9 mouse cellular contexts compared by ENCODE assay signal in genomic region chr5:98180888-98181635, GRCm38 (mm10). TPM values are rescaled to one million over a fixed set of nuclear protein-coding genes. Genes with fewer than 3 reads are reported as not detected.
DNase-seq lines count a peak whose midpoint lies in the region; ATAC-seq lines count a peak whose summit lies in the region.
"Had no signal": no experiment of that assay in that cellular context is flagged by ENCODE, and none has a peak within 500 bp of the region (broad histone marks: within the 10 kb centered on the region; RNA-seq: fewer than 3 reads in every experiment).

No protein-coding gene starts in this region.

- peaks cover 83% of the 10 kb centered on the region for H3K27me3 ChIP-seq in heart, embryonic 11.5 days (ENCODE audit: control insufficient read depth, insufficient read depth, low read length)
- peaks cover 75% of the 10 kb centered on the region for H3K27me3 ChIP-seq in embryonic facial prominence, embryonic 12.5 days
- H3K27me3 ChIP-seq in intestine, embryonic 15.5 days (replicated peaks) = peaks cover 84% of the 10 kb centered on the region
- H3K27me3 ChIP-seq in neural tube, embryonic 14.5 days (ENCODE audit: control insufficient read depth, insufficient read depth, low read length) = peaks cover 3% of the 10 kb centered on the region; the same call in 1 of the 2 replicates

- no peak overlapping the region for H3K9ac ChIP-seq in heart, embryonic 11.5 days (ENCODE audit: low read depth, low read length)
- H3K9ac ChIP-seq in embryonic facial prominence, embryonic 12.5 days = no peak overlapping the region
- H3K9ac ChIP-seq in intestine, embryonic 15.5 days = no peak overlapping the region
- H3K9ac ChIP-seq in neural tube, embryonic 14.5 days (replicated peaks; ENCODE audit: low read depth, low read length) = peak overlapping the region; percentile 69

- H3K9me3 ChIP-seq in heart, embryonic 11.5 days (replicated peaks; ENCODE audit: control insufficient read depth, low read length) = no peaks in the 10 kb centered on the region
- H3K9me3 ChIP-seq in embryonic facial prominence, embryonic 12.5 days = no peaks in the 10 kb centered on the region
- no peaks in the 10 kb centered on the region for H3K9me3 ChIP-seq in intestine, embryonic 15.5 days
- H3K9me3 ChIP-seq in neural tube, embryonic 14.5 days (ENCODE audit: control insufficient read depth, low read length) = no peaks in the 10 kb centered on the region

- no peak for ATAC-seq in heart, embryonic 11.5 days (replicated peaks; ENCODE audit: insufficient number of reproducible peaks, low FRiP score, low TSS enrichment)
- ATAC-seq in embryonic facial prominence, embryonic 12.5 days (ENCODE audit: insufficient number of reproducible peaks, insufficient read depth, low FRiP score, low TSS enrichment) = no peak
- no peak for ATAC-seq in intestine, embryonic 15.5 days
- peak; percentile 38 for ATAC-seq in neural tube, embryonic 14.5 days (ENCODE audit: low read depth)

- peaks cover 10% of the 10 kb centered on the region; the same call in 1 of the 2 replicates for H3K4me1 ChIP-seq in heart, embryonic 11.5 days (ENCODE audit: control insufficient read depth, insufficient read depth, low read length)
- 0 out of 2 replicates have a peak, but pooled peaks cover 7% of the 10 kb centered on the region for H3K4me1 ChIP-seq in embryonic facial prominence, embryonic 12.5 days
- peaks cover 10% of the 10 kb centered on the region for H3K4me1 ChIP-seq in intestine, embryonic 15.5 days (replicated peaks)
- peaks cover 6% of the 10 kb centered on the region; the same call in 1 of the 2 replicates for H3K4me1 ChIP-seq in neural tube, embryonic 14.5 days (ENCODE audit: control insufficient read depth, insufficient read depth, low read length)

- H3K27ac ChIP-seq in heart, embryonic 11.5 days (ENCODE audit: low read depth, low read length) = no peak overlapping the region
- no peak overlapping the region for H3K27ac ChIP-seq in embryonic facial prominence, embryonic 12.5 days
- H3K27ac ChIP-seq in intestine, embryonic 15.5 days = no peak overlapping the region
- peak overlapping the region; percentile 86 for H3K27ac ChIP-seq in neural tube, embryonic 14.5 days (ENCODE audit: low read depth, low read length)
- H3K27ac ChIP-seq: macrophage had no signal

- DNase-seq in heart, adult 8-10 months (ENCODE audit: low spot score) = no peak
- peak; percentile 50 for DNase-seq in Muller cell, postnatal 12 days (ENCODE audit: inconsistent ontology term)
- DNase-seq in ovary, postnatal 10 days (ENCODE audit: low spot score) = no peak
- no peak for DNase-seq in yolk sac, embryonic 10.5 days (ENCODE audit: low spot score)

- H3K4me3 ChIP-seq in heart, embryonic 11.5 days (ENCODE audit: low read depth, low read length) = peak overlapping the region; percentile 8
- peak overlapping the region; percentile 6 for H3K4me3 ChIP-seq in embryonic facial prominence, embryonic 12.5 days
- no peak overlapping the region for H3K4me3 ChIP-seq in intestine, embryonic 15.5 days (replicated peaks)
- H3K4me3 ChIP-seq in neural tube, embryonic 14.5 days (ENCODE audit: low read depth, low read length) = peak overlapping the region; percentile 41

- WGBS in heart, embryonic 11.5 days (ENCODE audit: insufficient replicate concordance) = under 1% methylated on average over 27 of the region's 27 CpGs
- under 1% methylated on average over 27 of the region's 27 CpGs for WGBS in embryonic facial prominence, embryonic 12.5 days
- WGBS in intestine, embryonic 15.5 days = 1% methylated on average over 27 of the region's 27 CpGs
- WGBS in neural tube, embryonic 14.5 days = under 1% methylated on average over 27 of the region's 27 CpGs

- H3K36me3 ChIP-seq in heart, embryonic 11.5 days (ENCODE audit: control insufficient read depth, insufficient read depth, low read length) = no peaks in the 10 kb centered on the region
- no peaks in the 10 kb centered on the region for H3K36me3 ChIP-seq in embryonic facial prominence, embryonic 12.5 days
- H3K36me3 ChIP-seq in intestine, embryonic 15.5 days = no peaks in the 10 kb centered on the region
- H3K36me3 ChIP-seq in neural tube, embryonic 14.5 days (ENCODE audit: control insufficient read depth, insufficient read depth, low read length) = no peaks in the 10 kb centered on the region

- peak overlapping the region; percentile 46 for H3K4me2 ChIP-seq in heart, embryonic 11.5 days
- peak overlapping the region; percentile 24 for H3K4me2 ChIP-seq in embryonic facial prominence, embryonic 12.5 days (replicated peaks)
- H3K4me2 ChIP-seq in intestine, embryonic 15.5 days (replicated peaks) = 0 out of 2 replicates have a peak overlapping the region, but pooled peaks have one; percentile 5
- peak overlapping the region; percentile 71 for H3K4me2 ChIP-seq in neural tube, embryonic 14.5 days (ENCODE audit: low read depth, low read length)

RNA-seq across cellular contexts. Expression of gene Prdm8, which starts 14.1 kb away (rescaled TPM):
- not detected in 2 replicates for polyA plus RNA-seq in heart, embryonic 11.5 days (2014; fragmentation: Nextera tagmentation; extraction: Ambion mirVana)
- under 1 TPM; 0.09 to 0.22 (median 0.15) TPM for total RNA-seq in heart, adult 8-10 months (2022)
- 0.29 and 0.31 TPM in 2 replicates for polyA plus RNA-seq in embryonic facial prominence, embryonic 12.5 days (2016; fragmentation: Nextera tagmentation; extraction: Ambion mirVana)
- polyA plus RNA-seq in intestine, embryonic 15.5 days (2015; fragmentation: Nextera tagmentation; extraction: Ambion mirVana) = 0.13 TPM in 1 of 2 replicates, not detected in the other
- 5.7 and 7.2 TPM in 2 replicates for polyA plus RNA-seq in neural tube, embryonic 14.5 days (2014; fragmentation: Nextera tagmentation; extraction: Ambion mirVana)
- polyA plus RNA-seq: macrophage had no signal

Comparison
In these comparisons a context has a peak if more than half of its experiments do, and no peak if none do; other contexts are left out.
1. H3K4me2 ChIP-seq: peak in every context shown above with its lines; median percentile 71 in neural tube, embryonic 14.5 days; 46 in heart, embryonic 11.5 days; 24 in embryonic facial prominence, embryonic 12.5 days; 5 in intestine, embryonic 15.5 days.